11 mouse cellular contexts compared by ENCODE assay signal in genomic region chr8:26811533-26812236, GRCm38 (mm10).
DNase-seq lines count a peak whose midpoint lies in the region; ATAC-seq and TF ChIP-seq lines count a peak whose summit lies in the region.
"Had no signal": no experiment of that assay in that cellular context is flagged by ENCODE, and none has a peak within 500 bp of the region (broad histone marks: within the 10 kb centered on the region; RNA-seq: fewer than 3 reads in every experiment).

No protein-coding gene starts in this region.

- no peak overlapping the region for H3K4me3 ChIP-seq in kidney, adult 2 months (ENCODE audit: insufficient read depth, low read depth, low read length)
- H3K4me3 ChIP-seq in kidney, embryonic 16.5 days (ENCODE audit: low read length), result no peak overlapping the region
- no peak overlapping the region for H3K4me3 ChIP-seq in embryonic facial prominence, embryonic 15.5 days (replicated peaks)
- H3K4me3 ChIP-seq: limb, embryonic 12.5 days had no signal

- TF ChIP-seq POLR2A in kidney, adult 2 months (IDR thresholded peaks at IDR 0.05; ENCODE audit: low read depth, low read length), result no peak

- H3K36me3 ChIP-seq in kidney, adult 2 months (ENCODE audit: control insufficient read depth, insufficient read depth, low read length), result no peaks in the 10 kb centered on the region
- H3K36me3 ChIP-seq in kidney, embryonic 16.5 days (ENCODE audit: insufficient read depth, low read length), result no peaks in the 10 kb centered on the region
- H3K36me3 ChIP-seq in embryonic facial prominence, embryonic 15.5 days, result no peaks in the 10 kb centered on the region
- H3K36me3 ChIP-seq: limb, embryonic 12.5 days had no signal

- no peak overlapping the region for H3K4me2 ChIP-seq in kidney, embryonic 16.5 days (replicated peaks; ENCODE audit: low read depth, low read length)
- no peak overlapping the region for H3K4me2 ChIP-seq in embryonic facial prominence, embryonic 15.5 days (replicated peaks)
- H3K4me2 ChIP-seq: limb, embryonic 12.5 days had no signal

- H3K27ac ChIP-seq in kidney, adult 2 months (ENCODE audit: insufficient read depth, low read depth, low read length), result no peak overlapping the region
- H3K27ac ChIP-seq in kidney, embryonic 16.5 days (ENCODE audit: low read length), result no peak overlapping the region
- H3K27ac ChIP-seq in embryonic facial prominence, embryonic 15.5 days (replicated peaks), result peak overlapping the region; percentile 89
- H3K27ac ChIP-seq: limb, embryonic 12.5 days; macrophage had no signal

- no peak for ATAC-seq in kidney, embryonic 16.5 days (ENCODE audit: low FRiP score, low TSS enrichment)
- ATAC-seq in embryonic facial prominence, embryonic 15.5 days (ENCODE audit: insufficient number of reproducible peaks, low FRiP score, low TSS enrichment, low read depth), result 0 out of 2 replicates have a peak, but pooled peaks have one; percentile 55
- 0 out of 2 replicates have a peak, but pooled peaks have one; percentile 34 for ATAC-seq in granulocyte monocyte progenitor cell, adult 5-6 weeks (replicated peaks; ENCODE audit: poor library complexity, severe bottlenecking)
- ATAC-seq: intestine, embryonic 16.5 days had no signal

- H3K4me1 ChIP-seq in kidney, adult 2 months (ENCODE audit: control insufficient read depth, insufficient read depth, low read length), result no peaks in the 10 kb centered on the region
- H3K4me1 ChIP-seq in kidney, embryonic 16.5 days (ENCODE audit: insufficient read depth, low read length), result peaks cover 23% of the 10 kb centered on the region
- H3K4me1 ChIP-seq in embryonic facial prominence, embryonic 15.5 days, result peaks cover 78% of the 10 kb centered on the region

- WGBS in kidney, adult 2 months, result 84% methylated on average over 12 of the region's 12 CpGs
- 78% methylated on average over 12 of the region's 12 CpGs for WGBS in kidney, embryonic 16.5 days
- 36% methylated on average over 12 of the region's 12 CpGs for WGBS in embryonic facial prominence, embryonic 15.5 days

- no peak overlapping the region for H3K9ac ChIP-seq in kidney, embryonic 16.5 days (replicated peaks; ENCODE audit: low read length)
- no peak overlapping the region for H3K9ac ChIP-seq in embryonic facial prominence, embryonic 15.5 days
- H3K9ac ChIP-seq: limb, embryonic 12.5 days had no signal

- no peaks in the 10 kb centered on the region for H3K9me3 ChIP-seq in kidney, embryonic 16.5 days (ENCODE audit: low read length)
- no peaks in the 10 kb centered on the region for H3K9me3 ChIP-seq in embryonic facial prominence, embryonic 15.5 days (replicated peaks)
- H3K9me3 ChIP-seq: limb, embryonic 12.5 days had no signal

- DNase-seq in kidney, adult 2 months, result peak; percentile 9
- DNase-seq in lung, postnatal 25 days (ENCODE audit: low spot score), result peak; percentile 51
- no peak for DNase-seq in thymus, postnatal 25 days
- DNase-seq in adrenal gland, postnatal 14 days, result no peak
- DNase-seq: cerebellum, postnatal 36 days had no signal

- H3K27me3 ChIP-seq in kidney, adult 2 months (replicated peaks; ENCODE audit: control insufficient read depth, insufficient read depth, low read length), result no peaks in the 10 kb centered on the region
- peaks cover 26% of the 10 kb centered on the region for H3K27me3 ChIP-seq in kidney, embryonic 16.5 days (ENCODE audit: insufficient read depth, low read length)
- H3K27me3 ChIP-seq in embryonic facial prominence, embryonic 15.5 days, result peaks cover 4% of the 10 kb centered on the region; the same call in 1 of the 2 replicates

- no peak for TF ChIP-seq CTCF in kidney, adult 2 months (conservative IDR thresholded peaks at IDR 0.05; ENCODE audit: insufficient read depth, insufficient read length, low read depth, low read length)

Comparison
In these comparisons a context has a peak if more than half of its experiments do, and no peak if none do; other contexts are left out.
1. DNase-seq: peak in kidney, adult 2 months (single experiment) and lung, postnatal 25 days (single experiment); none in thymus, postnatal 25 days (single experiment) and adrenal gland, postnatal 14 days (single experiment).